Mouse (Mus musculus) CH12.LX (cell line): ENCODE results near the gene Znrf3. TPM values are rescaled to one million over a fixed set of nuclear protein-coding genes. Genes with fewer than 3 reads are reported as not detected.

Experiments
- DNase-seq: peaks from one replicate; pipeline ENCODE4 v3.0.0-alpha.2; 2013; ENCODE audit errors: extremely low read depth
- H3K27ac ChIP-seq: 2 replicates; pipeline ENCODE4 v1.5.1; 2012; ENCODE audit warnings: low read depth, mild to moderate bottlenecking, control low read depth, moderate library complexity; ENCODE audit not compliant: insufficient read depth
- H3K27me3 ChIP-seq: replicated peaks from 2 replicates; pipeline ENCODE3; 2012; ENCODE audit warnings: inconsistent platforms
- H3K36me3 ChIP-seq, 2 experiments: replicated peaks in 1 of 2; 2 replicates each; pipeline versions ENCODE3 to v1.6.1; 2012; ENCODE audit warnings: inconsistent platforms in 1 of 2, low read length in 1 of 2, mild to moderate bottlenecking in 1 of 2, mixed read lengths in 1 of 2, moderate library complexity in 1 of 2; ENCODE audit not compliant: control insufficient read depth in 1 of 2, insufficient read depth in 1 of 2
- H3K4me1 ChIP-seq, 2 experiments: 2 replicates each; pipeline ENCODE4 v1.6.1; 2012; ENCODE audit warnings: inconsistent platforms in 1 of 2, moderate library complexity in 1 of 2; ENCODE audit not compliant: insufficient read depth in 2 of 2, control insufficient read depth in 1 of 2
- H3K4me2 ChIP-seq: 2 replicates; pipeline ENCODE4 v1.6.1; 2012; ENCODE audit warnings: low read depth, mild to moderate bottlenecking, control low read depth; ENCODE audit not compliant: poor library complexity, insufficient read depth, severe bottlenecking
- H3K4me3 ChIP-seq, 3 experiments: fragments of 150-350 bp in 1 of 3; sonication (generic) in 1 of 3; replicated peaks in 1 of 3; 2 replicates each; pipeline versions ENCODE3 to v1.5.1; 2011 to 2012; ENCODE audit warnings: low read depth in 2 of 3, low read length in 2 of 3, mild to moderate bottlenecking in 2 of 3, moderate library complexity in 2 of 3, control low read depth in 1 of 3, improper control_type of control experiment in 1 of 3, inconsistent platforms in 1 of 3, mixed read lengths in 1 of 3; ENCODE audit not compliant: poor library complexity in 1 of 3
- H3K79me2 ChIP-seq: replicated peaks from 2 replicates; pipeline ENCODE4 v1.6.1; 2012; ENCODE audit warnings: mild to moderate bottlenecking, moderate library complexity; ENCODE audit not compliant: control insufficient read depth, poor library complexity, insufficient read depth, severe bottlenecking; ENCODE audit errors: extremely low read depth
- H3K9ac ChIP-seq: 2 replicates; pipeline ENCODE4 v1.6.1; 2012; ENCODE audit warnings: low read depth, mild to moderate bottlenecking, control low read depth, moderate library complexity; ENCODE audit not compliant: insufficient read depth
- H3K9me3 ChIP-seq: replicated peaks from 2 replicates; pipeline ENCODE3; 2012; ENCODE audit warnings: low read length, inconsistent platforms, mixed read lengths
- BHLHE40 ChIP-seq: IDR thresholded peaks from 2 replicates; pipeline ENCODE4 v1.6.1; 2011; ENCODE audit warnings: mild to moderate bottlenecking, low read depth, low read length, improper control_type of control experiment
- E2F4 ChIP-seq: IDR thresholded peaks from 2 replicates; pipeline ENCODE4 v1.6.1; 2011; ENCODE audit warnings: low read depth, low read length, improper control_type of control experiment; ENCODE audit not compliant: insufficient replicate concordance
- EP300 ChIP-seq: IDR thresholded peaks from 2 replicates; pipeline ENCODE4 v1.6.1; 2011; ENCODE audit warnings: low read length, improper control_type of control experiment
- ETS1 ChIP-seq: conservative IDR thresholded peaks from 2 replicates; pipeline ENCODE4 v1.6.1; 2012; ENCODE audit warnings: low read depth, mild to moderate bottlenecking, inconsistent platforms, low read length, improper control_type of control experiment, moderate library complexity
- GABPA ChIP-seq: IDR thresholded peaks from 2 replicates; pipeline ENCODE4 v1.6.1; 2012; ENCODE audit warnings: low read depth, low read length, improper control_type of control experiment, inconsistent platforms; ENCODE audit not compliant: insufficient replicate concordance
- IRF4 ChIP-seq: IDR thresholded peaks from 2 replicates; pipeline ENCODE4 v1.6.1; 2014; ENCODE audit warnings: low read depth, mild to moderate bottlenecking, inconsistent platforms, low read length, improper control_type of control experiment
- KAT2A ChIP-seq: IDR thresholded peaks from 2 replicates; pipeline ENCODE4 v1.6.1; 2012; ENCODE audit warnings: low read length, improper control_type of control experiment, inconsistent platforms; ENCODE audit not compliant: insufficient replicate concordance
- MAX ChIP-seq: IDR thresholded peaks from 2 replicates; pipeline ENCODE4 v1.6.1; 2011; ENCODE audit warnings: low read length, improper control_type of control experiment
- MAZ ChIP-seq: IDR thresholded peaks from 2 replicates; pipeline ENCODE4 v1.6.1; 2012; ENCODE audit warnings: low read depth, mild to moderate bottlenecking, inconsistent platforms, low read length, improper control_type of control experiment, moderate library complexity
- MEF2A ChIP-seq: IDR thresholded peaks from 2 replicates; pipeline ENCODE4 v1.6.1; 2014; ENCODE audit warnings: low read depth, mild to moderate bottlenecking, inconsistent platforms, low read length, improper control_type of control experiment, borderline replicate concordance
- NELFE ChIP-seq: IDR thresholded peaks from 2 replicates; pipeline ENCODE4 v1.6.1; 2011; ENCODE audit warnings: low read depth, low read length, improper control_type of control experiment
- RAD21 ChIP-seq: IDR thresholded peaks from 2 replicates; pipeline ENCODE4 v1.6.1; 2011; ENCODE audit warnings: low read depth, mild to moderate bottlenecking, low read length, improper control_type of control experiment, moderate library complexity
- RCOR1 ChIP-seq: conservative IDR thresholded peaks from 2 replicates; pipeline ENCODE4 v1.6.1; 2012; ENCODE audit warnings: low read depth, mild to moderate bottlenecking, inconsistent platforms, low read length, improper control_type of control experiment
- SIN3A ChIP-seq: IDR thresholded peaks from 2 replicates; pipeline ENCODE4 v1.6.1; 2012; ENCODE audit warnings: low read length, improper control_type of control experiment, inconsistent platforms
- SMC3 ChIP-seq: IDR thresholded peaks from 2 replicates; pipeline ENCODE4 v1.6.1; 2011; ENCODE audit warnings: low read depth, low read length, improper control_type of control experiment
- TCF12 ChIP-seq: IDR thresholded peaks from 2 replicates; pipeline ENCODE4 v1.6.1; 2014; ENCODE audit warnings: low read depth, mild to moderate bottlenecking, inconsistent platforms, low read length, improper control_type of control experiment
- UBTF ChIP-seq: IDR thresholded peaks from 2 replicates; pipeline ENCODE4 v1.6.1; 2012; ENCODE audit warnings: low read depth, mild to moderate bottlenecking, inconsistent platforms, low read length, improper control_type of control experiment, moderate library complexity
- USF1 ChIP-seq: IDR thresholded peaks from 2 replicates; pipeline ENCODE4 v1.6.1; 2014; ENCODE audit warnings: low read depth, mild to moderate bottlenecking, inconsistent platforms, low read length, improper control_type of control experiment
- USF2 ChIP-seq: conservative IDR thresholded peaks from 2 replicates; pipeline ENCODE4 v1.6.1; 2011; ENCODE audit warnings: low read depth, low read length, improper control_type of control experiment
- ZC3H11A ChIP-seq: IDR thresholded peaks from 2 replicates; pipeline ENCODE4 v1.6.1; 2012; ENCODE audit warnings: low read depth, mild to moderate bottlenecking, inconsistent platforms, low read length, improper control_type of control experiment
- ZMIZ1 ChIP-seq: IDR thresholded peaks from 2 replicates; pipeline ENCODE4 v1.6.1; 2012; ENCODE audit warnings: low read depth, mild to moderate bottlenecking, inconsistent platforms, low read length, improper control_type of control experiment
- ZNF384 ChIP-seq: IDR thresholded peaks from 2 replicates; pipeline ENCODE4 v1.6.1; 2012; ENCODE audit warnings: low read depth, low read length, improper control_type of control experiment, inconsistent platforms
- dilution Hi-C: fragments of 300-500 bp; cut with MboI; formaldehyde crosslinking; loops from 2 replicates; pipeline ENCODE4 v1.14.3; 2020; ENCODE audit warnings: low sequenced_read_pairs; ENCODE audit not compliant: extremely low pct_unique_long_range_greater_than_20kb, extremely low pct_ligation_motif_present
- in situ Hi-C: fragments of 300-500 bp; cut with MboI; formaldehyde crosslinking; loops from 3 replicates; pipeline ENCODE4 v1.14.3; 2019; ENCODE audit warnings: low sequenced_read_pairs, low pct_ligation_motif_present, low pct_unique_long_range_greater_than_20kb, mixed read lengths
- polyA plus RNA-seq: library from polyadenylated mRNA; unstranded; fragments of >175 nt; gene quantifications from 2 replicates; pipeline ENCODE4 v1.2.1, GENCODE M21; 2012; ENCODE audit warnings: low read depth; ENCODE audit not compliant: insufficient read length
- total RNA-seq, 2 experiments: library from RNA; depleted of rRNA; stranded (reverse); fragments of 300-350 nt in 1 of 2; fragments of >200 nt in 1 of 2; gene quantifications; 2 replicates each; pipeline ENCODE4 v1.2.3; 2012 to 2014

The Znrf3 gene
- total and polyA plus RNA-seq, 3 experiments = 1.1 to 2.7 (median 1.3) TPM

GRCm38 (mm10) chr11:5254016-5254415 lies 190.6 kb downstream of the Znrf3 start:
- Histone ChIP-seq H3K9me3 (no peaks in the 10 kb centered on the region), H3K27me3 (no peaks in the 10 kb centered on the region), H3K79me2 (no peaks in the 10 kb centered on the region), H3K27ac (no peak overlapping the region), H3K4me1 (peaks cover 1 to 62% of the 10 kb centered on the region in 2 experiments; a peak in 3 of 4 replicates), H3K4me2 (no peak overlapping the region), H3K9ac (no peak overlapping the region), H3K36me3 (peaks cover 0 to 3% of the 10 kb centered on the region in 2 experiments), H3K4me3 (no peak overlapping the region)
- dilution Hi-C loops = no loop called here
- TF ChIP-seq E2F4 = no peak
- no peak for TF ChIP-seq BHLHE40
- TF ChIP-seq UBTF = no peak
- TF ChIP-seq RCOR1 = no peak
- TF ChIP-seq TCF12 = no peak
- no peak for TF ChIP-seq SMC3
- TF ChIP-seq GABPA = no peak
- TF ChIP-seq ZMIZ1 = no peak
- no peak for TF ChIP-seq ETS1
- TF ChIP-seq ZC3H11A = no peak
- no peak for TF ChIP-seq EP300
- no peak for TF ChIP-seq MAX
- no peak for TF ChIP-seq NELFE
- in situ Hi-C loops = no loop called here
- no peak for DNase-seq

- Histone ChIP-seq H3K79me2 (no peaks in the 10 kb centered on the region), H3K9me3 (no peaks in the 10 kb centered on the region), H3K27me3 (no peaks in the 10 kb centered on the region), H3K9ac (no peak overlapping the region), H3K27ac (no peak overlapping the region), H3K4me1 (peaks cover 4 to 67% of the 10 kb centered on the region in 2 experiments), H3K36me3 (peaks cover 0 to 3% of the 10 kb centered on the region in 2 experiments), H3K4me3 (no peak overlapping the region), H3K4me2 (no peak overlapping the region)
- in situ Hi-C loops (no loop called here), dilution Hi-C loops (no loop called here)
- TF ChIP-seq SIN3A (no peak), KAT2A (no peak), USF2 (peak; percentile 68), IRF4 (no peak), USF1 (peak; percentile 53), EP300 (no peak), MAZ (no peak), MEF2A (no peak), ZNF384 (no peak), RAD21 (no peak), BHLHE40 (peak; percentile 70)
- DNase-seq = no peak
Observed at GRCm38 (mm10) chr11:5253528-5253927, 191.1 kb downstream of the Znrf3 start.
